Mouse (Mus musculus): ENCODE measurements around the gene Hist1h2bl. TPM values are rescaled to one million over a fixed set of nuclear protein-coding genes. Genes with fewer than 3 reads are reported as not detected.

The Hist1h2bl gene
- polyA plus RNA-seq, 1 experiment from 2014 or later: 1.5 TPM

DNA sequence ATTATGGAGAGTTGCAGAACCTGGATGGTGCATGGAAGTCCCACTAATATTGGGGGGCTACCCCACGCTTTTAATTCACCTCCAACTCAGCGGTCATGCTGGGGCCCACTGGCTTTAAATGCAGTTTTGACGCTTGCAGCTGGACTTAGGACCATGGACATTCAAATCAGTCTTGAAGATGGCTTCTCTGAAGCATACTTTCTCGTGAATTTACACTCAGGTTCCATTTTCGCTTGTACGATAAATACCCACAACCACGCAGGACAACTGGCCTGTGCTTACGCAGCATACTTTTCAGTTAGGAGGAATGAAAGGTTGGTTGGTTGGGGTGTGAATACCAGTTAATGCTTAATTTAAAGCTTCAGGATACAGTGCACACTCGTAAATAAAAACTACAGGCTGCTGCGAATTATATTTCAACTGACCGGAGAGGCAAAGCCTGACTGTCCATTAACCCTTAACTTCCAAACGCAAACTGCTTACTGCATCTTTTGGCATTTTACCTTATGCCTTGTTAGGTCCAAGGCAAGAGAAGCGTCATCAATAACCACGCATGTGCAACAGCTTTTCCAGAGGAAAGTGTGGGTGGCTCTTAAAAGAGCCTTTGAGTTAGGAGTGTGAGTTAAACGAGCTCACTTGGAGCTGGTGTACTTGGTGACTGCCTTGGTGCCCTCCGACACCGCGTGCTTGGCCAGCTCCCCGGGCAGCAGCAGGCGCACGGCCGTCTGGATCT, 646 bp downstream of the Hist1h2bl start:
- peaks cover 8% of the 10 kb centered on the region for H3K4me1 ChIP-seq (replicated peaks; ENCODE audit: control insufficient read depth, insufficient read depth)
- H3K36me3 ChIP-seq (ENCODE audit: control insufficient read depth, insufficient read depth, low read length): no peaks in the 10 kb centered on the region
- TF ChIP-seq CTCF (IDR thresholded peaks at IDR 0.05; ENCODE audit: low read depth): no peak
- no peak for TF ChIP-seq EP300 (optimal IDR thresholded peaks at IDR 0.05)
- H3K4me3 ChIP-seq (ENCODE audit: low read depth, low read length): peak overlapping the region; percentile 34
- H3K4me2 ChIP-seq (replicated peaks; ENCODE audit: low read depth): peak overlapping the region; percentile 61
- H3K9me3 ChIP-seq (ENCODE audit: control insufficient read depth, low read length): no peaks in the 10 kb centered on the region
- ATAC-seq (ENCODE audit: low FRiP score, low TSS enrichment) (no peak), DNase-seq (ENCODE audit: low spot score) (no peak)
- peak overlapping the region; percentile 82 for H3K27ac ChIP-seq (replicated peaks)
- H3K9ac ChIP-seq (ENCODE audit: low read length): peak overlapping the region; percentile 56
- no peaks in the 10 kb centered on the region for H3K27me3 ChIP-seq (ENCODE audit: control insufficient read depth, insufficient read depth, low read length)
- WGBS: under 1% methylated on average over 21 of the region's 22 CpGs

DNA sequence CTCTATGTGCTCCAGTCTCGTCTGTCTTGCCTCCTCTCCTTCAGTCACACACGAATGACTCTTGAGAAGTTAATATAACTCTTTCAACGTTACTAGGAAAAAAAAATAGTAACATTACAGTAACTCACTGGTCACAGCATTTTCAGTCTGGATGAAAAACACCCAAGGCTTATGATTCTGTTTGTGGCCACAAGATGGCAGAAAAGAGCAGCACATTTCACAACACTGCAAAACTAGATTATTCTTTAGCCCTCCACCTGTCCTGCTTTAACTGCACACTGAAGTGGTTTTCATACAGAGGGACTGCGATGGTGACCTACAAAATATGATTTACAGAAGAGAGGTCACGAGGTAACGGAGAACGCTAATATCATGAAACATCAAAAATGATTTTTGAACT, 1.2 kb downstream of the Hist1h2bl start:
- Histone ChIP-seq H3K4me1 (replicated peaks; ENCODE audit: control insufficient read depth, insufficient read depth) (peaks cover 8% of the 10 kb centered on the region), H3K9ac (ENCODE audit: low read length) (no peak overlapping the region; the same call in 1 of the 2 replicates), H3K27ac (replicated peaks) (peak overlapping the region; percentile 82), H3K9me3 (ENCODE audit: control insufficient read depth, low read length) (no peaks in the 10 kb centered on the region), H3K4me3 (ENCODE audit: low read depth, low read length) (peak overlapping the region; percentile 34), H3K27me3 (ENCODE audit: control insufficient read depth, insufficient read depth, low read length) (no peaks in the 10 kb centered on the region), H3K4me2 (replicated peaks; ENCODE audit: low read depth) (peak overlapping the region; percentile 61), H3K36me3 (ENCODE audit: control insufficient read depth, insufficient read depth, low read length) (no peaks in the 10 kb centered on the region)
- ATAC-seq (ENCODE audit: low FRiP score, low TSS enrichment): no peak
- TF ChIP-seq EP300 (optimal IDR thresholded peaks at IDR 0.05): no peak
- TF ChIP-seq CTCF (IDR thresholded peaks at IDR 0.05; ENCODE audit: low read depth): peak; percentile 93
- under 1% methylated on average over 7 of the region's 7 CpGs for WGBS
- peak; percentile 62 for DNase-seq (ENCODE audit: low spot score)

DNA sequence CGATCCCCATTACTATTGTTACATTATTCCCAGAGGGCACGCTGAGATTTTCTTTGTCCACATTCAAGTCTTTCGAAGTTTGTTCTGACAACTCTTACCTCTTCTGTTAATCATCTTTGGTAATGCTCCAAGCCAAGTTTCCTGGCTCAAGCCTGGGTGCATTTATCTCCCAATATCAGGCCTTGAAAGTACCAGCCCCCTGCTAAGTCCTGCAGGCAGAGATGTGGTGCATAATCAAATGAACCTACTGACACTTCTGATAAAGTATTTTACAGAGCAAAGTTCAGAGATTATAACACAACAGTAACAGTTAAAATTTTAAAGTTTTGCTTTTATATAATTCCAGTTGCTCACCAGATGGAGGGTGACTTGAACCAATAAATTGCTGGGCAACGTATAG, 4.2 kb downstream of the Hist1h2bl start:
- Histone ChIP-seq H3K4me2 (replicated peaks; ENCODE audit: low read depth) (peak overlapping the region; percentile 64; the same call in 1 of the 2 replicates), H3K27ac (replicated peaks) (no peak overlapping the region), H3K9ac (ENCODE audit: low read length) (no peak overlapping the region), H3K4me1 (replicated peaks; ENCODE audit: control insufficient read depth, insufficient read depth) (0 out of 2 replicates have a peak, but pooled peaks cover 3% of the 10 kb centered on the region), H3K27me3 (ENCODE audit: control insufficient read depth, insufficient read depth, low read length) (no peaks in the 10 kb centered on the region), H3K4me3 (ENCODE audit: low read depth, low read length) (no peak overlapping the region), H3K36me3 (ENCODE audit: control insufficient read depth, insufficient read depth, low read length) (no peaks in the 10 kb centered on the region), H3K9me3 (ENCODE audit: control insufficient read depth, low read length) (no peaks in the 10 kb centered on the region)
- DNase-seq (ENCODE audit: low spot score) (no peak), ATAC-seq (ENCODE audit: low FRiP score, low TSS enrichment) (no peak)
- 25% methylated on average over 4 of the region's 4 CpGs for WGBS
- no peak for TF ChIP-seq EP300 (optimal IDR thresholded peaks at IDR 0.05)
- no peak for TF ChIP-seq CTCF (IDR thresholded peaks at IDR 0.05; ENCODE audit: low read depth)

DNA sequence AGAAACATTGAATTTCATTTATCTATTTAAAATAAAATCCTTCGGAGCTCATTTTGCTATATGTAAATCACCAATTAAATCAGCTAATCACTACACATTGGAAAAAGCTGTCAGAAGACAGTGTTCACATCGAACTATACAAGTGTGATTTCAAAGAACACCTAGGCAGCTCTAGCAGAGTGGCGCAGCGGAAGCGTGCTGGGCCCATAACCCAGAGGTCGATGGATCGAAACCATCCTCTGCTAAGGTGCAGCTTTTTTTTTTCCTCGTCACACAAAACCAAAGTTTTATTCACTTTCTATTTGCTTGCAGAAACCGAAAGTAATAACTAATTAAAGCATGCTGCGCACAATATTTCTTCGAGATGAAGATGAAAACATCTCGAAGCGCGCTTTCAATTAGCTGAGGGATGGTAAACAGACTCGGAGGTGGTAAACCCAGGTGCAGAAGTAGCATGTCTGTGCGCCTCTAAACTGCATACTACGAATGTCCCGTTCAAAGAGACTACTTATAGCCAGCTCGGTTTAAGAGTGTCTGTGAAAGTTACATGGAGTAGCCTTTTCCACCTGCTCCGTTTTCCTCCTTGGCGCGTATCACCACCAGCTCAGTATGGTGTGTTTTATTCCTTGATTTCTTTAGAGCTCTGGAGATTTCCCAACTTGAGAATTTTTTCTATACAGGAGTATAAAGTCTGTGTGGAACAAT, 5.0 kb downstream of the Hist1h2bl start:
- Histone ChIP-seq H3K4me2 (replicated peaks; ENCODE audit: low read depth) (peak overlapping the region; percentile 64), H3K9ac (ENCODE audit: low read length) (peak overlapping the region; percentile 43), H3K9me3 (ENCODE audit: control insufficient read depth, low read length) (no peaks in the 10 kb centered on the region), H3K4me3 (ENCODE audit: low read depth, low read length) (peak overlapping the region; percentile 72), H3K4me1 (replicated peaks; ENCODE audit: control insufficient read depth, insufficient read depth) (0 out of 2 replicates have a peak, but pooled peaks cover 3% of the 10 kb centered on the region), H3K27ac (replicated peaks) (peak overlapping the region; percentile 56), H3K27me3 (ENCODE audit: control insufficient read depth, insufficient read depth, low read length) (no peaks in the 10 kb centered on the region), H3K36me3 (ENCODE audit: control insufficient read depth, insufficient read depth, low read length) (no peaks in the 10 kb centered on the region)
- WGBS: 2% methylated on average over 22 of the region's 22 CpGs
- ATAC-seq (ENCODE audit: low FRiP score, low TSS enrichment) (peak; percentile 85), DNase-seq (ENCODE audit: low spot score) (peak; percentile 76)
- TF ChIP-seq CTCF (IDR thresholded peaks at IDR 0.05; ENCODE audit: low read depth) (no peak), EP300 (optimal IDR thresholded peaks at IDR 0.05) (peak; percentile 7)

DNA sequence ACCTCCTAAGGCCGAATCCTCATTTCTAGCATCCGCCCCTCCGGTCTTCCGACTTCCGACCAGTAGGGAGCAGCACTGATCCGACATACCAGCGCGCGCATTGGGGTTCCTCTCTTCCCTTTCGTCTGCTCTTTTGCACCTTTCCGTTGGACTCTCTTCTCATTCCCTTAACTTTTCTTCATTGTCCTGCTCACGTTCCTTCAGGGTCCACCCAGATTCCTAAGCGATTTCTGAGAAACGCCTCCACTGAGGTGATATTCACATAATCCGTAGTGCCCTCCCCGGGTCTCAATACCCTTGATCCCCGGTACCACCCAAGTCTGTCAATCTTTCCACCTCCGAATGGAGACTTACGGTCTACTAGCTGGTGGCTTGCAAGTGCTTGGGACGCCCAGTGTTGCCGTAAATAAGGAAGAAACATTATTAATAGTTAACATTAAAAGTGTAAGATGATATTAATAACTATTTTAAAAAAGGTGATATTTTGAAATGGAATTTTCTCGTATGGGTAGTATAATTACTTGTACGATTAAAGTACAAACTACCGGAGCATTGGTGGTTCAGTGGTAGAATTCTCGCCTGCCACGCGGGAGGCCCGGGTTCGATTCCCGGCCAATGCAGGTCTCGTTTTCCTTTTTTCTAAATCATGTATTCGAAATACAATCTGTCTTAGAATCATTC, 5.8 kb downstream of the Hist1h2bl start:
- Histone ChIP-seq H3K27ac (replicated peaks) (peak overlapping the region; percentile 86), H3K9ac (ENCODE audit: low read length) (peak overlapping the region; percentile 59), H3K36me3 (ENCODE audit: control insufficient read depth, insufficient read depth, low read length) (no peaks in the 10 kb centered on the region), H3K4me3 (ENCODE audit: low read depth, low read length) (peak overlapping the region; percentile 72), H3K4me1 (replicated peaks; ENCODE audit: control insufficient read depth, insufficient read depth) (0 out of 2 replicates have a peak, but pooled peaks cover 2% of the 10 kb centered on the region), H3K9me3 (ENCODE audit: control insufficient read depth, low read length) (no peaks in the 10 kb centered on the region), H3K4me2 (replicated peaks; ENCODE audit: low read depth) (peak overlapping the region; percentile 64), H3K27me3 (ENCODE audit: control insufficient read depth, insufficient read depth, low read length) (no peaks in the 10 kb centered on the region)
- peak; percentile 84 for ATAC-seq (ENCODE audit: low FRiP score, low TSS enrichment)
- TF ChIP-seq CTCF (IDR thresholded peaks at IDR 0.05; ENCODE audit: low read depth) (peak; percentile 90), EP300 (optimal IDR thresholded peaks at IDR 0.05) (peak; percentile 66)
- DNase-seq (ENCODE audit: low spot score): peak; percentile 88
- WGBS: under 1% methylated on average over 32 of the region's 32 CpGs
